Mouse (Mus musculus) liver, adult 2 months (tissue): ENCODE measurements around the gene 6430628N08Rik.

ENCODE experiments used
- CTCF ChIP-seq: fragments of 200-500 bp; IDR thresholded peaks from 2 replicates; pipeline ENCODE4 v1.5.1; 2011; ENCODE audit warnings: low read depth, low read length, control low read depth
- POLR2A ChIP-seq: fragments of 200-500 bp; IDR thresholded peaks from 2 replicates; pipeline ENCODE4 v1.6.1; 2011; ENCODE audit warnings: low read length, control low read depth; ENCODE audit not compliant: insufficient read depth; ENCODE audit errors: extremely low read depth

- TF ChIP-seq CTCF (no peak), POLR2A (no peak)
Measured at GRCm38 (mm10) chr4:115937061-115937976, 46.9 kb downstream of the 6430628N08Rik start.
